Mouse (Mus musculus) cerebellum, postnatal 25 days (tissue): Measurements from ENCODE around the gene Tet3.

Experiments used
- DNase-seq, 2 experiments: peaks; one replicate each; pipeline ENCODE4 v3.0.0; 2021; ENCODE audit warnings: mixed read lengths in 2 of 2

The Tet3 gene

DNA sequence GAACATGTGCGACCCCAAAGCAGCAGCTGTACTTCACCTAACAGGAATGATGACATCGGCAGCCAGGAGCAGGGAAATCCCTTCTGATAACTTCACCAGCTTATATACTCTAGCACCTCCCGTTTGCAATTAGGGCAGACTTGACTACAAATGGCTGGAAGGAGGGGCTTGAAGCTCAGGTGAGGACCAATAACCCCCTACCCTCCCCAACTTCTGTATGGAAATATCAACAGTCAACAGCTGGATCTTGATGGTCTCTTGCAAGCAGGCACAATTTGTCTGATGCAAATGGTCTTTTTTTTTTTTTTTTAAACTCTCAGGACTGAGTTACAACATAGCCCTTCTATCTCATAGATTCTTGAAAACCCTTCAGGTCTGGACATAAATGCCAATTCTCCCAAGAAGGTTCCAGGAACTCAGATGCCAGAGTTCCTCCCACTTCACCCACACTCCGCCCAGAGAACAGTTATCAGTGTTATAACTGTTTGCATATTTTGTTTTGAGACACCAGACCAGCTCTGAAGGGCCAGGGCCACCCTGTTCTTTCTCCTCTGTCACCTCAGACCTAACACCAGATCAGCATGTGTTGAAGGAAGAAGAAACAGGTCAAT, at the start of gene Tet3:
Gene Tet3, minus strand, starts transcription at position 51 of the 611 bp plus-strand sequence.
- no peak for DNase-seq

GRCm38 (mm10) chr6:83507168-83507546, 48.3 kb upstream of the Tet3 start:
- DNase-seq: no peak

DNA sequence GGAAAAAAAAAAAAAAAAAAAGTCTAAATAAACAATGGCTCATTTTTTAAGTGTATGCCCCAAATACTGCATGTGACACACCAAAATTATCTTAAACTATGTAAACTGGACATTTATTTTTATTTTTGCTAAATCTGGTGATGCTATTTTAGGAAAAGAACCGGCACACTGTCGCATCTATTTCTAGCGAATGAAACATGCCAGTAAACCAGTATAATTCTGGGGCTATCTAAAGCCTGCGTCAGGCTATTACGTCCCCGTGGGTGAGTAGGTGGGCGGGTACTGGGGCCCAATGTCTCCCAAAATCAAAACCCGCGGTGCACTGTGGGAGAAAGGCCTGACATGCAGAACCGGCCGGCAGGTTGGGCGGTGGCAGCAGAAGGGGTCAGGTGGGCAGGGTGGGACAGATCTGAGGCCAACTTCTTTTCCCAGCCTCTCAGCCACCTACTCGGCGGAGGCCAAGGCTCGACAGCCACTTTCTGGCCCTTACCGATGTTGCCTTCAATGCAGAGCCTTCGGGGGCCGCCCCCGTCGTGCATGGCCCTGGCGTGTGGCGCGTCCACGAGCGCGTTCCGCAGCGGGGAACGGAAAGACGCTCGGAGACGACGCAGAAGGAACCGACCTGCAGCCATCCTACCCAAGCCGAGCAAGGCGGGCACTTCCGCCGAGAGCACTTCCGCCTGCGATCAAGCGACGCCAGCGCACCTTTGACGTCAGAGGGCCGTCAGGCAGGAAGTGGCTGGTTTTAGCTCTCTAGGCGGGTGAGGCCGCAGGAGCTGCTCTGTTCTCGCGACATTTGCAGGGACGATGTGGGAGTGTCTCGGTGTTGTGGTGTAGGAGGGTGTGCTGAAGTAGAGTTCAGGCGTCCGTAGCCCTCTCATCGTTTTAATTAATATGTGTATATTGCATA, 47.6 kb upstream of the Tet3 start, which contains the start of gene Dguok:
Gene Dguok, minus strand, starts transcription at position 712 of the 910 bp plus-strand sequence.
- DNase-seq: peak; percentile 98

GRCm38 (mm10) chr6:83505554-83505953, 46.7 kb upstream of the Tet3 start:
- no peak for DNase-seq

- DNase-seq: no peak
Observed at GRCm38 (mm10) chr6:83503361-83503760, 44.5 kb upstream of the Tet3 start.

GRCm38 (mm10) chr6:83502656-83503055, 43.8 kb upstream of the Tet3 start:
- peak; percentile 59 to 60 for DNase-seq

- DNase-seq: peak in 1 of 2 experiments; percentile 54
Observed at GRCm38 (mm10) chr6:83501524-83502310, 42.8 kb upstream of the Tet3 start.

GRCm38 (mm10) chr6:83500462-83500861, 41.6 kb upstream of the Tet3 start:
- no peak for DNase-seq

- DNase-seq: no peak
Observed at GRCm38 (mm10) chr6:83499078-83499477, 40.2 kb upstream of the Tet3 start.

GRCm38 (mm10) chr6:83496753-83497710, 38.1 kb upstream of the Tet3 start:
- peak in 1 of 2 experiments; percentile 43 for DNase-seq

DNA sequence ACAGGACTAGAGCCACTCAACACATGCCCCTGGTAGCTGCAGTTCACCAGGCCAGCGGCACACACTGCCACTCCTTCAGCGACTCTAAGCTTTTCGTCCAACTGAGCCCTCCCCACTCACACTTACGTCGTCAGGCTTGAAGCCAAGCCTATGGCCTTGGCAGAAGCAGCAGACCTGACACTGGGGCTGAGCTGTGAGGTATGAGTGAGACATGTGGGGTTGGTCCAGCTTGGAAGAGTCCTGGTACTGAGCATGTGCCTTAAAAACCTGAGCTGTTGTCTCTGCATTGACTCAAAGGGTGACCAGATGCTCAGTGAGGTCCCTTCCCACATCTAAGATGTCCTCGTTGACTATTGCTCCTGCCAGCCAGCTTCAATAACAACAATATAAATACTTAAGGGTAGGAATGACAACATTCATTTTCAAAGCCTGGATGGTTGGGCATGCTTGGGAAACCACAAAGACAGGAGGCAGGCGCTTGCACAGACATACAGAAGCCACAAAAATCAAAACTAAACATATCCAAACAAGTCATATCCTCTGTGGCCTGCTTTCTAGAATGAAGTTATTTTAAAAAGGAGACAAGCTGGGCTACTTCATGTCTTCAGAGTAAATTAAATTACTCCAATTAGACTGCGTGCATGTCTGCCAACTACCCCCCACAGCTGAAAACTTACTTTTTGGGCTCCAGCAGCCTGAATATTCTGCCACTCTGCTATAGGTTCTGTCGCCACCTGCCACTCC, 37.3 kb upstream of the Tet3 start:
- peak; percentile 58 to 75 for DNase-seq

DNA sequence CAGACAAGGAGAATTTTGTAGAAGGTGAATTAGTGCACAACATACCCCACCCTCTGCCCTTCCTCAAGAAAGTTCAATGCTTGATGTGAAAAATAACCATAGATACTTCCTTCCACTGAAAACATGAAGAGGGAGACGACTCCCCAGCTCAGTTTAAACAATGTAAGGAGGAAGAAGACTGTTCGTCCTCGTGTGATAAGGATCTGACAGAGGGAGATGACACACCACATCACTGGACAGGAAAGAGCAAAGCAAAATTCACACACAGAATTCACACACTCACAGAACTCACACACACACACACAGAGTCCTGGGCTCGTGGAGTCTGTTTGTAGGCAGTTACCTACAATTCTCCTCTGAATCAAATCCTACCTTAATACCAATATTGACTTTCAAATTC, 31.7 kb upstream of the Tet3 start:
- no peak for DNase-seq

DNA sequence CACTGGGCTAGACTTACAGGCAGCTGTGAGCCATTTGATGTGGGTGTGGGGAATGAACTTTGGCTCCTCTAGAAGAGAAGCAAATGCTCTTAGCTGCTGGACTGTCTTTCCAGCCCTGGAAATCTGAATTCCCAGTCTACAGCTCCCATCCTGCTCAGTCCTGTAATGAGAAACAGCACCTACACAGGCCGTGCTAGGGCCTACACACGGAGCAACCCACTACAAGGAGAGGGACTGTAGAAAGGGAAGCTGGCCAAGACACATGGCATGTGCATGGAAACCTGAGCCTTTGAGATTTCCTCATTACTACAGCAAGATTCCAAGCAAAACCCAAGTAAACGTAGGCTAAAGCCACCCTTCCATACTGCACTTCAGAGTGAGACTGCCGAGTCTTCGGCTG, 29.3 kb upstream of the Tet3 start:
- no peak for DNase-seq

- DNase-seq: no peak
Observed at GRCm38 (mm10) chr6:83487298-83487697, 28.4 kb upstream of the Tet3 start.

GRCm38 (mm10) chr6:83485854-83486253, 27.0 kb upstream of the Tet3 start:
- no peak for DNase-seq

DNA sequence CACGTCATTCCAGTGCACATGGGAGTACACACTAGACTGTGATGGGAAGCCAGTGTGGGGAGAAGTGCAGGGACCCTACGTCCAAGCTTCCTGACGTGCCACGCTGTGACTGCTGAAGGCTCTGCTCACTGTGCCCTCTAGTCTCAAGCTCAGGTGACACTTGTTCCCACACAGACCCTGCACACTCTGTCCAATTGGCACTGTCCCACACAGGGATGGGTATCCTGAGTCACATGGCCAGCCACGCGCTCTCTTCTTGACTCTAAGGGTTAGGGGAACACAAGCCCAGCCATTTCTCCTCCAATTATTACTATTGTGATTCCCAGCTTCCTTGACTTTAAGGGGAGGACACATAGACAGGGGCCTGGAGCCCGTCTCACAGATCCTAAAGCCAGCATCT, 24.9 kb upstream of the Tet3 start:
- no peak for DNase-seq

DNA sequence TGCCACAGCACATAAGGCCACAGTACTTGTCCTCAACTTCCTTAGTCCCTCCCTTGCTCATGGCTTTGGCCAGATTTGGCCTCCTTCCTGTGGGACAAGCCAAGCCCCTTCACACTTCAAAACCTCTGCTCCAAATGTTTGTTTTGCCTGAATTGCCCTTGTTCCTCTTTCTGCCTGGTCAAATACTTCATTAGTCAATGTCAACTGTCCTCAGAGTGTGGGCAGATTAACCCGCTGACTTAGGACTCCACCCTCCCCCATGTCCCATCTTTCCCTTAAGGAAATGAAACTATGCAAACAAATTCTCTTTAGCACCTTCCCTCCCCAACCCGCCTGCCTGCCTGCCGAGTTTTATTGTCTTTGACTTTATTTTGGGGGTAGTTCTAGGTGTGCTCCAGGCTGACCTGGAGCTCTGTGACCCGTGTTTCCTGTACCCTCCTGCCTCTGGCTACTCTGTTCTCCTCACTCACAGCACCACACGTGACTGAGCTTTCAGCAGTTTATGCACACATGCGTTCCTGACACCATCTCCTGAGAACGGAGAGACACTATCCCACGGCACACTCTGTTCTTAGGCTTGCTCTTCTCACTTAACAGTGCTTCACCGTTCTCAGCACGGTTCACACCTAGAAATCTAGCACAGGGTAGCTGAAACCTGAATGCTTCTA, 23.7 kb upstream of the Tet3 start:
- DNase-seq: no peak

- DNase-seq: no peak
Observed at GRCm38 (mm10) chr6:83480019-83480655, 21.3 kb upstream of the Tet3 start.

DNA sequence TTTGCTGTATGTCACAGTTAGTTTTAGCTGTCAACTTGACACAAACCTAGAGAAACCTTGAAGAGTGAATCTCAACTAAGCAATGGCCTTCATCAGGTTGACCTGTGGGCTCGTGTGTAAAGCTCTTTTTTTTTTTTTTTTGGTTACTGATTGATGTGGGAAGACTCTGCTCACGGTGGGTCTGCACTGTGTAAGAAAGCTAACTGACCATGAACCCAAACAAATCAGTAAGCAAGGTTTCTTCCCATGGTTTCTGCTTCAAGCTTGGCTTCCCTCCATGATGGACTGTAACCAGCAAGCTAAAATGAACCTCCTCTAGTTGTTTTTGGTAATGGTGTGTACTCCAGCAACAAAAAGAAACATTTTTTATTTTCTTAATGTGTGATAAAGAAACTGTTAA, 20.3 kb upstream of the Tet3 start:
- DNase-seq: no peak

GRCm38 (mm10) chr6:83478628-83479027, 19.7 kb upstream of the Tet3 start:
- DNase-seq: peak in 1 of 2 experiments; percentile 38
